Mouse (Mus musculus) embryonic facial prominence, embryonic 11.5 days (tissue): Measurements from ENCODE around the gene Mrps9. TPM values are rescaled to one million over a fixed set of nuclear protein-coding genes. Genes with fewer than 3 reads are reported as not detected.

ENCODE experiments used
- polyA plus RNA-seq: library from polyadenylated mRNA; unstranded; fragments of >200 nt; fragmentation: Nextera tagmentation; extraction: Ambion mirVana; gene quantifications from 2 replicates; pipeline ENCODE4 v1.2.1, GENCODE M21; 2014

Gene Mrps9
- polyA plus RNA-seq, 1 experiment from 2014 or later = 60.0 TPM

Other genes starting within 250 kb of the Mrps9 start
- 7.2 and 9.9 TPM in 2 replicates for gene Pou3f3, start 155.5 kb upstream of the Mrps9 start, polyA plus RNA-seq
- 16.9 and 18.6 TPM in 2 replicates for gene Gpr45, start 101.6 kb downstream of the Mrps9 start, polyA plus RNA-seq
- gene Tgfbrap1, start 247.4 kb downstream of the Mrps9 start, polyA plus RNA-seq = 10.6 and 12.1 TPM in 2 replicates
- 44.4 and 44.7 TPM in 2 replicates for gene AI597479, start 247.5 kb downstream of the Mrps9 start, polyA plus RNA-seq